Mouse (Mus musculus): ENCODE measurements around the gene Tmem184b.

DNA sequence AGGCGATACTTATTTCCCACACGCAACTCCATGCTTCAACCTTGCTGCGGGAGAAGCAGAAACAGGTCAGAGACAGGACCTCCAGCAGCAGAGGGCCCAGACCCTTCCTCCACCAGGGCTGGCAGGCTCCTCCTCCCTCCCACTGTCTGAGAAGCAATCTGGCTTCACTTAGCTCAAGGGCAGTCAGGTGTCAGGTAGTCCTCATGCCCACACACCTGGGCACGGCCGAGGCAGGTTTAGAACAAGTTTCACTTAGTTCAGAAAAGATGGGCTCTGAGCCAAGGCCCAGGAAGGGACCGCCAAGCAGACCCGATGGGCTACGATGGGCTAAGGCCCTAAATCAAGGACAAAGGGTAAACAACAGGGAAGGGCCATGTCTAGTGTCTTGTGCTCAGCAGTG lies 35.4 kb upstream of the Tmem184b start:
- TF ChIP-seq CTCF (IDR thresholded peaks at IDR 0.05; ENCODE audit: insufficient read depth, low read length) (no peak), POLR2A (IDR thresholded peaks at IDR 0.05; ENCODE audit: borderline replicate concordance, extremely low read depth, low read depth, low read length) (no peak)
